Mouse (Mus musculus): Measurements from ENCODE around the gene Olfr126. TPM values are rescaled to one million over a fixed set of nuclear protein-coding genes. Genes with fewer than 3 reads are reported as not detected.

The Olfr126 gene
- not detected for polyA plus RNA-seq (2014; fragmentation: Illumina TruSeq; extraction: RNeasy Lipid Tissue Mini Kit (QIAGEN cat#74804); ENCODE audit: insufficient read depth, low read depth, low replicate concordance)

GRCm38 (mm10) chr17:37847183-37847582 lies at the start of gene Olfr126:
Olfr126 (plus strand) TSS chr17:37847483.

GRCm38 (mm10) chr17:37799588-37799987 lies 47.7 kb upstream of the Olfr126 start, which contains the start of gene Olfr124:
Olfr124 (plus strand) TSS chr17:37799888.

GRCm38 (mm10) chr17:37832649-37833048 lies 14.6 kb upstream of the Olfr126 start, which contains the start of gene Olfr125:
Olfr125 (plus strand) TSS chr17:37832949.

GRCm38 (mm10) chr17:37900137-37900536 lies 52.9 kb downstream of the Olfr126 start, which contains the start of gene Olfr127:
Olfr127 (plus strand) TSS chr17:37900437.

Other genes starting within 250 kb of the Olfr126 start
- not detected for gene Olfr115, start 220.4 kb upstream of the Olfr126 start, polyA plus RNA-seq (2014; fragmentation: Illumina TruSeq; extraction: RNeasy Lipid Tissue Mini Kit (QIAGEN cat#74804); ENCODE audit: insufficient read depth, low read depth, low replicate concordance)
- gene Olfr116, start 220.3 kb upstream of the Olfr126 start, polyA plus RNA-seq (2014; fragmentation: Illumina TruSeq; extraction: RNeasy Lipid Tissue Mini Kit (QIAGEN cat#74804); ENCODE audit: insufficient read depth, low read depth, low replicate concordance): not detected
- not detected for gene Olfr117, start 183.7 kb upstream of the Olfr126 start, polyA plus RNA-seq (2014; fragmentation: Illumina TruSeq; extraction: RNeasy Lipid Tissue Mini Kit (QIAGEN cat#74804); ENCODE audit: insufficient read depth, low read depth, low replicate concordance)
- gene Olfr118, start 180.5 kb upstream of the Olfr126 start, polyA plus RNA-seq (2014; fragmentation: Illumina TruSeq; extraction: RNeasy Lipid Tissue Mini Kit (QIAGEN cat#74804); ENCODE audit: insufficient read depth, low read depth, low replicate concordance): not detected
- gene Olfr119, start 150.9 kb upstream of the Olfr126 start, polyA plus RNA-seq (2014; fragmentation: Illumina TruSeq; extraction: RNeasy Lipid Tissue Mini Kit (QIAGEN cat#74804); ENCODE audit: insufficient read depth, low read depth, low replicate concordance): not detected
- gene Olfr120, start 125.7 kb upstream of the Olfr126 start, polyA plus RNA-seq (2014; fragmentation: Illumina TruSeq; extraction: RNeasy Lipid Tissue Mini Kit (QIAGEN cat#74804); ENCODE audit: insufficient read depth, low read depth, low replicate concordance): not detected
- not detected for gene Olfr121, start 98.6 kb upstream of the Olfr126 start, polyA plus RNA-seq (2014; fragmentation: Illumina TruSeq; extraction: RNeasy Lipid Tissue Mini Kit (QIAGEN cat#74804); ENCODE audit: insufficient read depth, low read depth, low replicate concordance)
- not detected for gene Olfr122, start 78.9 kb upstream of the Olfr126 start, polyA plus RNA-seq (2014; fragmentation: Illumina TruSeq; extraction: RNeasy Lipid Tissue Mini Kit (QIAGEN cat#74804); ENCODE audit: insufficient read depth, low read depth, low replicate concordance)
- not detected for gene Olfr123, start 54.0 kb upstream of the Olfr126 start, polyA plus RNA-seq (2014; fragmentation: Illumina TruSeq; extraction: RNeasy Lipid Tissue Mini Kit (QIAGEN cat#74804); ENCODE audit: insufficient read depth, low read depth, low replicate concordance)
- not detected for gene Olfr124, start 47.6 kb upstream of the Olfr126 start, polyA plus RNA-seq (2014; fragmentation: Illumina TruSeq; extraction: RNeasy Lipid Tissue Mini Kit (QIAGEN cat#74804); ENCODE audit: insufficient read depth, low read depth, low replicate concordance)
- gene Olfr125, start 14.5 kb upstream of the Olfr126 start, polyA plus RNA-seq (2014; fragmentation: Illumina TruSeq; extraction: RNeasy Lipid Tissue Mini Kit (QIAGEN cat#74804); ENCODE audit: insufficient read depth, low read depth, low replicate concordance): not detected
- not detected for gene Olfr127, start 53.0 kb downstream of the Olfr126 start, polyA plus RNA-seq (2014; fragmentation: Illumina TruSeq; extraction: RNeasy Lipid Tissue Mini Kit (QIAGEN cat#74804); ENCODE audit: insufficient read depth, low read depth, low replicate concordance)
- not detected for gene Olfr128, start 73.1 kb downstream of the Olfr126 start, polyA plus RNA-seq (2014; fragmentation: Illumina TruSeq; extraction: RNeasy Lipid Tissue Mini Kit (QIAGEN cat#74804); ENCODE audit: insufficient read depth, low read depth, low replicate concordance)
- not detected for gene Olfr761, start 105.6 kb downstream of the Olfr126 start, polyA plus RNA-seq (2014; fragmentation: Illumina TruSeq; extraction: RNeasy Lipid Tissue Mini Kit (QIAGEN cat#74804); ENCODE audit: insufficient read depth, low read depth, low replicate concordance)
- gene Olfr129, start 212.6 kb downstream of the Olfr126 start, polyA plus RNA-seq (2014; fragmentation: Illumina TruSeq; extraction: RNeasy Lipid Tissue Mini Kit (QIAGEN cat#74804); ENCODE audit: insufficient read depth, low read depth, low replicate concordance): not detected
- not detected for gene Olfr130, start 216.4 kb downstream of the Olfr126 start, polyA plus RNA-seq (2014; fragmentation: Illumina TruSeq; extraction: RNeasy Lipid Tissue Mini Kit (QIAGEN cat#74804); ENCODE audit: insufficient read depth, low read depth, low replicate concordance)
- gene Olfr131, start 241.2 kb downstream of the Olfr126 start, polyA plus RNA-seq (2014; fragmentation: Illumina TruSeq; extraction: RNeasy Lipid Tissue Mini Kit (QIAGEN cat#74804); ENCODE audit: insufficient read depth, low read depth, low replicate concordance): not detected